Mouse (Mus musculus) gastrocnemius, adult 18-20 months (tissue): ENCODE data around the gene Prss28. TPM values are rescaled to one million over a fixed set of nuclear protein-coding genes. Genes with fewer than 3 reads are reported as not detected.
A peak's percentile ranks its signal among the peaks of the same experiment; 100 is the strongest.

ENCODE experiments used
- DNase-seq: peaks from one replicate; pipeline ENCODE4 v3.0.0; 2021; ENCODE audit warnings: low spot score
- long read RNA-seq, 2 experiments: library from polyadenylated mRNA; stranded (forward); transcript quantifications; one replicate each; pipeline ENCODE4 v2.0.0; 2021
- total RNA-seq, 2 experiments: library from RNA; stranded (reverse); gene quantifications; 2 replicates each; pipeline ENCODE4 v1.2.3; 2021

Prss28 gene
- total RNA-seq = not detected
- long read RNA-seq, experiment 1 = 0 reads
- long read RNA-seq, experiment 2 = 0 reads

DNA sequence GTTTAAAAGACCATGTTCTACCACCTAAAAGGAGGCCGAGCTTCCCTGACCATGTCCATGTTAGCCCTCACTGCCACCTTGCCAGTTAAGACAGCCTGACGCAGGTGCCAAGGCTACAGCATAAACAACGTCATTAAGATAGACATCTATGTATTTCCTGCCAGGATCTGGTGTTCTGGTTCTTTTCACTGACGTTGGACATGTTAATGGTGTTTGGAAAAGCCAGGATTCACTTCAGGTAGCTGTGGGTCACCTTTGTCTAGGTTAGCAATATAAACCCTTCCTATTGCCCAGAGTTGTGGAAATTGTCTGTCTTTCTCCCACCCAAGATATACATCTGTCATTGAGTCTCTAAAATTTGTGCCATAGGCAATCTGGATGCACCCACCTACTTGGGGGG is at the start of gene Prss28:
Gene Prss28 (plus strand): TSS at position 301 of the 400 bp plus-strand sequence.
- no peak for DNase-seq

DNA sequence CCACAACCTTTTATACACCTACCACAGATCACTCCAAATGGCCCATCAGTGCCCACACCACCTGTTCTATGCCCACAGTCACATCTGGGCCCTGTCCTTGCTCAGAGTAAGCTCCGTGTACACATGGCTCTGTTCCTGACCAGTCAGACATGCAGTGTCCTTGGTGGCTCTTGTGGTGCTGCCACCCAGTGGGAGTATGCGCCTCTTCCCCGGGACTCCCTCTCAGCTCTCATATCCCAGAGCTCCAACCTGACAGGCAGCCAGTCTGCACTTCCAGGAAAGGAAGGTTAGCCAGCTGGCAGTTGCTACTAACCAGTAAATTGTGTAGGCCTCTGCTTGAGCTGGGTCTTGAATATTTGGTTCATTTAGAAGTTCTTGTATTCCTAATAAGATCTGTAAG is 44.0 kb upstream of the Prss28 start:
- peak; percentile 71 for DNase-seq

DNA sequence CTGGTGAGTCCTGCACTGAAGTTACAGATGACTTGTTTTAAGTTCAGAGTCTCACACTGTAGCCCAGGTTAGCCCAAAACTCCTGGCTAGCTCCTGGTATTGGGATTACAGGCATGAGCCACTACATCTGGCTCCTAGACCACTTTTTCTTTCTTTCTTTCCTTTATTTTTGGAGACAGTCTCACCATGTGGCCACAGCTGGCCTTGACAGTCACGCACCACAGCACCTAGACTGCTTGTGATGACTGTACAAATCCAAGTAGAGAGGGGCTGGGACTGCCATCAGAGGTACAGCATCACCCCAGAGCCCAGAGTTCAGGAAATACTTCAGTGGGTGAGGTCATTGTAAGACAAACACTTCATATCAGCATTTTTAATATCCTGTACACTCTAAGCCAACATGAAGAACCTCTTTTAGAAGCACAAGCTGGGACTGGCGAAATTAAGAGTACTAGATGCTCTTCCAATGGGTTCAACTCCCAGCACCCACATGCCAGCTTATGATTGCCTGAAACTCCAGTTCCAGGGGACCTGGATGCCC is 37.6 kb upstream of the Prss28 start:
- DNase-seq = no peak

DNA sequence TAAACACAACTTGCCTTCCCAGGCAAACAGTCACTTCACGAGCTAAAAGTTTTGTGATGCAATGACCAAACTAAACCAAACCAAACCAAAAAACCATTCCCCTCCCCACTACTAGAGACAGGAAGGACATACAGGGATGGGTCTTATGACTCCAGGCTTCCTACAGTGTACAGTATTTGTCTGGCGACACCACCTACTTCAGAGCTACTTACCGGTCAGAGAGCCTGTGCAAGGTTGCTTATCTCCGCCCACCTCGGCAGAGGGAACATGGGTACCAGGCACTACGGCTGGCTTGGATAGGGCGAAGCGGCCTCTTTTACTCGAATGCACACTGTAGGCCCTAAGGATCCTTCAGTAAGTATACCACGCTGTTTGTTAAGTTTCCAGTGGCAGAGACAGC is 36.1 kb upstream of the Prss28 start:
- no peak for DNase-seq

DNA sequence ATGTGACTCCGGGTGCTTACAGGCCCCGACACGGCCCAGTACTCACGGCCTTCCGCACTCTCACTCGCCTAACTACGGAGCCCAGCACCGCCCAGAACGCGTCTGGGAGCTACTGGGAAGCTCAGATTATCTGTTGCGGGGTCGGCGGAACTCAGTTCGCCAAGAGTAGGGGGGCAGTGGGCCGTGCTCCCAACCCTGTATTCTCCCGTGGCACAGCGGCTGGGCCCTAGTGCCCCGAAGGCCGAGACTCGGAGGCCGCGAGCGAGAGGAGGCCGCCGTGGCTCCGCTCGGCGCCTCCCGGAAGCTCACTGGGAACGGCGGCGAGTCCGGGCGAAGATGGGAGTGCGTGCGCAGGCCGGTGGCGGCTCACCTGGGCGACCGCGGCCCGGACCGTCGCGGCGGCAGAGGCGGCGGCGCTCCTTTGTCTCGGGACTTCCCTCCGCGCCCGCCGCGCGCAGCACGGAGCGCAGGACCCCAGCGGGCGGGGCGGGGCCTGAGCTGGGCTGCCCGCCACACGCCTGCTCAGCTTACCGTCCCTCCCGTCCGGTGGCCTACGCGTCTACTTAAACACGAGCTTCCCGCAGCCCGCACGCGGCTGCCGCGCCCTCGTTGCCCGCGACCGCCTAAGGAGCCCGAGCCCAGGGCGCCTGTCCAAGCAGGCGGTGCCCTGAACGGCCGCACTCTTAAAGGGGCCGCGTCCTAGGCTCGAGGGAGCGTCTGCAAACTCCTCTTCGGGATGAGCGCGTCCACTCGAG is 35.3 kb upstream of the Prss28 start:
- peak; percentile 90 for DNase-seq

DNA sequence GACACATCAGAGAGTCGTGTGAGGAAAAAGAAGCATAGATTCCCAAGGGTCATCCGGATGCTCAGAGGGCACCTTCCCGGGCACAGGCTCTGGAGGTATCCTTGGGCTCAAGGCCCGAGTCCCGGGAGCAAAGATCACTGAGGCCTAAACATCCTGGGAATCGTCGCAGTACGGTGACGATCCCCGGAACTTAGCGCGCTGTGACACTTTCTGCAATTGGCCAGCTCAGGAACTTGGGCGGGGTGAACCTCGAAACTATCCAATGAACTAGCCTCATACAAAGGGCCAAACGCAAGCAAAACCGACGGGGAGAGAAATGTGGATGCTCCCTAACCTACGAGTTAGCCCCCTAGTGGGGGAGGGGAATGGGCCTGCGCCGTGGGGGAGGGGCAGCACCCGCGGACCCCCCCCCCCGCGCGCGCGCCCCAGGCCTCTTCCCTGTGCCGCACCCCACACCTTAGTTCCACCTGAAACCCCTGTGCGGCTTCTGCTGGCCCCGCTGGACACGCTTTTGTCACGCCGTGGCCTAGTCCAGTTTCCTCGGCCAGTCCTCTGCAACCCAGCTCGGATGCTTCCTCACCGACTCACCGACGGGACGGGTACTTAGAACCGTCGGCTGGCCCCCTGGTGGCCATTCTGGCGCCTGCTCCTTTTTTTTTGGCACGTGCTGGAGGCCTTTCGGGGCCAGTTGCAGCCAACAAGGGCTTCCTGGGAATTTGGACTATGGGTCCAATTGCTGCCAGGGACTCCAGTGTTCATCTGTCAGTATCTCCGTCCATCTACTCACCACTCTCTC is 34.5 kb upstream of the Prss28 start:
- peak; percentile 97 for DNase-seq

DNA sequence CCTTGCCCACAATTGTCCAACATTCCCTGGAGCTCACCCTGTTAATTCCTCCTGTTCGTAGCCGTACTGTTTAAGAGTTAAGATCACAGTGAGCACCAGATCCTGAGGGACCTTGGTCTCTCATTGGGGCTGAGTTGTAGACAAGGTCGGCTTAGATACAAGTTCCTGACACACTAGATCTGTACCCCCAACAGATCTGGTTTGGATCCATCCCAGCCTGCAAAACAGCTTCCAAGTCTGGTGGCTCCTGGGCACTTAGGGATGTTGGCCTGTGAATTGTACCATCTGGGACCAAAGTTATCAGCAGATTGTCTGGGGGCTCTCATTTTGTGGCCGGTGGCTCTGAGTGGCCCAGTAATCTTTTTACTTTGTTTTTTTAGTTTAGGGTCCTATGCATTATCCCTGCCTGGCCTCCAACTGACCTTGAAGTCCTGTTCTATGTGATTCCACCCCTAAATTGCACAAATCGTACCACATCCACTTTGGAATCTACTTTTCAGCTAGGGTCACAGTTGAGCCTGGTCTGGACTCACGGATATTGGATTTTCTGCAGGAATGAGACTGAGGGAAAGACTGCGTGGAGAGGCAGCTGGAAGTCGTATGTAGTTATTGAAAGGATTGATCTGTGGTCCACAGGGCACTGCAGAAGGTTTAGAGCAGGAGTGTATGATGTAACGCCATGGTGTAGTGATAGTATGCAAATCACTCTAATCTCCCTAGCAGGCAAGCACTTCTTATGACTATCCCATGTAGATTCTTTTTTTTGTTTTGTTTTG is 33.7 kb upstream of the Prss28 start, which contains the start of gene Ube2i:
Gene Ube2i (minus strand): TSS at position 52 of the 776 bp plus-strand sequence.
- peak; percentile 10 for DNase-seq

DNA sequence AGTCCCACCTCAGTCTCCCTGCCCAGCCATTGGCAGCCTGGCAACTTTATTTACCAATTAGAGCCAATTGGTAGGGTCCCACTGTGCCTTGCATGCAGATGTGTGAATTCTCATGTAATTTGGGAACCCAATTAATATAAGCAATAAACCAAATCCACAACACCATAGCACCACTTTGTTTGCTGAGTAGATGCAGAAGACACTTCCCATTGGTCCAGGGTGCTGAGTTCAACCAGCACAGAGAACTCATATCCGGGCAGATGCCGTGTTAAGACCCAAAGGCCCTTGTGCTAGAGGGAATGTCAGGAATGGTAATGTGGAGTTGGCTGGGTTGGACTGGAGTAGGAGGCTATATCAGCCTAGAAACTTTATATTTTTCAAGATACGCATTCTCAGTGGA is 32.6 kb upstream of the Prss28 start:
- DNase-seq = no peak

DNA sequence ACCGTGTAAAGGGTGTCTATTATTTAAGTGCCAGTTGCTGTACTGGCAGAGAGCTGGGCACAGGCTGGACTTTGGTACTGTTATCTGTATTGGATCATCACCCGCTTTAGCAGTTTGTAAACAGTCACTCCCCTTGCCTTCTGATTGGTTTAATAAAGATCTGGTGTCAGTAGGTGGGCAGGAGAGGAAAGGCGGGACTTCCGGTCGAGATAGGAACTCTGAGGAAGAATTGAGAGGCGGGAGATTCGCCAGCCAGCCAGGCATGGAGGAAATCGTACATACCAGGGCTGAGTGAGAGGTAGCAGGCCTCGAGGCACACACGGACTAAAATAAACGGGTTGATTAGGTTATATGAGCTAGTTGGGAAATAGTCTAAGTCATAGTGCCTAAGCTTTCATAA is 26.3 kb upstream of the Prss28 start:
- DNase-seq = peak; percentile 29

DNA sequence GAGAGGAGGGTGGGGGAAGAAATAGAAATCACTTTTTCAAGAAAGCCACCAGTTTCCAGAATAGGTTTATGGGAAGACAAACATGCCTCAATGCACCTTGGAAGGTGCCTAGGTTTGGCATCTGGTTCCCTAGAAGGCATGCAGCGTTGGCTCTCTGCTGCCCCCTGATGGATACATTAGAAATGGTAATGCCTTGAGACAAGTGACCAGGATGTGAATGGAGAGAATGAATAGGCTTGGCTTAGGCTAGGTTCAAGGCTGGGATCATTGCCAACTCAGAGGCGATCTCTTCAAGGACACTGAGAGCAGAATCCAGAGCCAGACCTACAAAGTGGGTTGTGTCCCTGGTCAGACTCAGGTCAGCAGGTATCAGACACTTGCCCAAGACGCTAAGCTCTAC is 23.4 kb upstream of the Prss28 start:
- peak; percentile 66 for DNase-seq

DNA sequence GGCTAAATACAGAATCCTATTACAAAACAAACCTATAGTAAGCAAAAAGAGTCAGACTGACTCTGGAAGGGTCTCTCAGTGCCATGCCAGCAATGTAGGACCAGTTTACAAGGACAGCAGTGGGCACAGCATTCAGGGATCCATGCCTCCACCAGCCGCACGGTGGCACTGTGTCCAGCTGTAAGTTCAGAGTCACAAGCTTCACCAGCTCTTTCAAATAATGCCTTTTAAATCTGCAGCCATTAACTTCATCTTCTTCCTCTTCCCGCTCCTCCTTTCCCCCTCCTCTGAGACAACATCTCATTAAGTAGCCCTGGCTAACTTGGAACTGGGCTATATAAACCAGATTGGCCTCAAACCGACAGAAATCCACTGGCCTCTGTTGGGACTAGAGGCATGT is 19.6 kb upstream of the Prss28 start:
- no peak for DNase-seq

DNA sequence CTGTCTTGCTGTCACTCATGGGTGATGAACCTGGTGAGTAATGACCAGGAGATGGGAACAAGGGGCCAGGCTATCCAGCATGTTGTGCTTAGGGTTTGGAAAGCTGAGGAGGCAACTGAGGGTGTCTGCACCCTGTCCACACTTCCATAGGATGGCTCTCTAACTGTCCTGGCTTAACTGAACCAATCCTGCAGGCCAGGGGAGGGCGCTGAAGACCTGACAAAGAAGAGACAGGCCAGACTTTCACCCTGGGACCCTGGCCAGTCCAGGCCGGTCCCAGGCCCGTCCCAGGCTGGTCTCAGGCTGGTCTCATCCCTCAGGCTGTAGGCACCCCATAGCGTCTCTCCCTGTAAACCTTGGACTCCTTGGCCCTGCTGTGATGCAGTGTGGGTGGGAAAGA is 18.0 kb upstream of the Prss28 start:
- no peak for DNase-seq

DNA sequence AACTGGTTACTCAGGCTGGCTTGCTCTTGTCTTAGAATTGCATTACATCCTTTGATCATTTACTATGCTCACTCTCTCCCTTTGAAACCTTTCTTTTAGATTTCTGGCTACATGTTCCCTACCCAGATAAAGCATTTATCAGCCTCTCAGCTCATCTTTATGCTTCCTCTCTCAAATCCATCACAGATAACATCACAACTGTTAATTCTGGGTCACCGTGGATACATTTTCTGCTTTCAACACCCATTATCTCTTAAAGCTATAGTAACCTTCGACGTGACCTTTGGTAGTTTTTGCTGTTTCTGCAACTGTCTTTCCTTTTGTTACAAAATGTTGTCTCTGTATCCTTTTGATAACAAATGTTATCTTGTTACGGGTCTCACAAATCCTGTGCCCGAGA is 15.0 kb upstream of the Prss28 start:
- no peak for DNase-seq

DNA sequence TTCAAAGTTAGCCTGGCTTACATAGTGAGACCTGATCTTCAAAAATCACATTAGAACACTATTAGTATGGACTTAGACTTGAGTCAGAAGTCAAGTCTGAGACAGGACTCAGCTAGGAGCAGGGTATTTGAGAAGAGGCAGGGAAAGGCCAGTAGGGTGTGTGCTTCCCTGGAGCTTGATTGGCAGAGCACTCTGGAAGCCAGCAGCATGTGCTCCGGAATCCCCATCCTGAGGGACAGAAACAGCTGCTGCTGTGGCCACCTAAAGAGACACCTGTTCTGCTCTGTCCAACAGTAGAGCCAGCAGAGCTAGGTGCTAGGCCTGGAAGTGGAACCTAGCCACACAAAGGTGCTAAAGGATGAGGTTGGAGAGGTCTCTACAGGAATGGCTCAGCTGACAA is 14.3 kb upstream of the Prss28 start:
- DNase-seq = peak; percentile 11

DNA sequence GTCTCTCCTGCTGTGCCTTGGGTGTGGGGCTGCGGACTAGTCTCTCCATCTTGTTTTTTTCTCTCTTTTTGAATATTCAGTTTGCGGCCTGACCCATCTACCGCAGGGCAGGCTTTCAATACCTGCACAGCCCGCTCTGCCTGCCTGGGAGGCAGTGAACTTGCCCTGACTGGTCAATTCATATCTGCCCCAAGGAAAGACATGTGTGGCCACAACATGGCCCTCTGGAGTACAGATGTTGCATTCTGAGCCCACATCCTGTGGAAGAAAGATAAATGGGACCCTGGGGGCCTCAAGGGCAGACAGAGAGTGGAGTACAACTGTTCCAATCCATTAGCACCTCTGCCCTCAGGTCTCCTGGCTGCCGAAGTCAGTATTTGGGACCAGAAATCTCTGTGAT is 10.4 kb upstream of the Prss28 start, which contains the start of gene Prss34:
Gene Prss34 (plus strand): TSS at position 301 of the 400 bp plus-strand sequence.
- DNase-seq = no peak

DNA sequence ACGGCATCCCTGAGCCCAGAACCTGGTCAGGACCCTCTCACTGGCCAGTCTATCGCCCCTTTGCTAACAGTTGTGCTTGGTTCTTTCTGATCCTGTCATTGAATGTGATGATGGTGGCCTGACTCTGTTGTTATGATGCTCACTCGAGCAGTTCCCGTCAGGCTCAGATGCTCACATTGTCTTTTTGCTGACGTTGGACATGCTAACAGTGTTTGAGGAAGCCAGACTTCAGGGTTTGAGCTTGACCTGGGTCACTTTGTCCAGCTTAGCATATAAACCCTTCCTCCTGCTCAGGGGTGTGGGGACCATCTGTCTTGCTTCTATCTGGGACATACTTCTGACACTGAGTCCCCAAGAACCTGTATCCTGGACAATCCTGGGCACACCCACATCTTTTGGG is 9.9 kb downstream of the Prss28 start, which contains the start of gene Prss29:
Gene Prss29 (plus strand): TSS at position 301 of the 400 bp plus-strand sequence.
- DNase-seq = no peak

DNA sequence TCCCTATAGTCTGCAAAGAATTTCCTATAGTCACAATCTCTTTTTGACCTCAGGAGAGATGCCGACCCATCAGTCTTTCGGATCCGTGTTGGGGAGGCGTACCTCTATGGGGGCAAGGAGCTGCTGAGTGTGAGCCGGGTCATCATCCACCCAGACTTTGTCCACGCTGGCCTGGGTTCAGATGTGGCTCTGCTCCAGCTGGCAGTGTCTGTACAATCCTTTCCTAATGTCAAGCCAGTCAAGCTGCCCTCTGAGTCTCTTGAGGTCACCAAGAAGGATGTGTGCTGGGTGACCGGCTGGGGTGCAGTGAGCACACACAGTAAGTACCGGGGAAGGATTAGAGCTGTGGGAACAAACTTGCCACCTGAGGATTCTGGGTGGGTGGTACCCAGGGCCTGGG is 12.4 kb downstream of the Prss28 start:
- DNase-seq = no peak

DNA sequence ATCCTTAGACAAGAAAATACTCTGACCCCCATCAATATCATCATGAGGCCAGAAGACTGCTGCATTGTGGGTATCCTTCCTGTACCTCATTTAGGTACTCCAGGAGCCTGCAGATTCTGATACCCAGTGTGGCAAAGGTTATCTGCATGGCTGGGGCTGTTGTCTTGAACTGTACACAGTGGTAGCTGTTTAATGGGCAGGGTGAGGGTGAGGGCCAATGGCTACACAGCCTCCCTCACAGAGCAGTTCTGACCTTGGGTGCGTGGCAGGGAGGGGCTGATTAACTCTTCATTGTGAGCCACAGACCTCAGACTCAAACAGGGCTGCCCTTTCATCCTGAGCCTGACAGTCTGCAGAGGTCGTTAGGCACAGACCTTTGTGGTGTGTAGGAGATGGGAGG is 14.5 kb downstream of the Prss28 start:
- DNase-seq = no peak

DNA sequence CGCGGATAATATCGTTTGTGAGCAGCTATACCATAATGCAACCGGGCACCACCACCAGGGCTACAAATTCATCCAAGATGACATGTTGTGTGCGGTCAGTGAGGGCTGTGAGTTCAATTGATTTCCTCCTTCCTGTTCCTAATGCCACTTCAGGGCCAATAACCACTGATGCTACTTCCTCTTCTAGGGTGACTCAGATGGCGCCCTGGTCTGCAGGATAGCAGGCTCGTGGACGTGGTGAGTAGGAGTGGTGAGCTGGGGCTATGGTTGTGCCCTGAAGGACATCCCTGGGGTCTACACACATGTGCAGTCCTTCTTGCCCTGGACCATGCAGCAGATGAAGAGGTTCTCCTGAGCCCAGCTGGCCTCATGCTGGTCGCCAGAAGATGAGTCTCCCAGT is 23.9 kb downstream of the Prss28 start:
- no peak for DNase-seq

DNA sequence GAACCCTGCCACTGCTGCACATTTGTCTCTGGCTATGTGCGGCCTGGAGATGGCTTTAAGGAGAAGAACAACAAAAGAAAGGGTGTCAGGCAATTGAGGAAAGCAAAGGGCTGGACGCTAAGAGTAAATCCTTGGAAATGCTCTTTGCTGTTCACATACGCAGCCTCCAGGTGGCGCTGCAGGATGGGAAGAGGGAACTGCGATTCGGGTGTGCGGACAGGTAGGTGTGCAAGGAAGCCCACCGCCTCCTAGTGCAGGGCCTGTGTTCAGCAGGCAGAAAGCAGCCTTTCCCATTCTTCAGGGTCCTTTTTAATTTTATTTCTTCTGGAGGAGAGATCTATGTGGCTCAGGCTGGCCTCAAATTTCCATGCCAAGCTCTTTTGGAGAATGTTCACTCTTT is 25.5 kb downstream of the Prss28 start:
- peak; percentile 26 for DNase-seq

DNA sequence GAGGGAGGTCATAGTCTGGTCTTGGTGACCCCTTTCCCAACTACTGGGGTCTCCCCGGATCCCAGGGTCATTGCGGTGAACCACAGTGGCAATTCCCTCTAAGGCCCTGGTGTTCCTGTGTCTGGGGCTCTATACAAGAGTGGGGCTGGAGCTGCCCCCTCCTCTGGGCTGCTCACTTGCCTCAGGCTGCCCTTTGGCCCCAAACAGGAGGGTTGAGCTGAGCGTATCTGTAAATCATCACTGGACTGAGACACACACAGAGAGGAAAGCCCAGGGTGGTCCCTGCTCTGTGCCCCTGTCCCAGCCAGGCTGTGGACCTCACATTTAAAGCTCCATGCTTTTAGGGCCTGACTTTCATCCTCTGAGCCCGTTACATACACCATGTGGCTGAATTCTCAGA is 29.8 kb downstream of the Prss28 start:
- no peak for DNase-seq

DNA sequence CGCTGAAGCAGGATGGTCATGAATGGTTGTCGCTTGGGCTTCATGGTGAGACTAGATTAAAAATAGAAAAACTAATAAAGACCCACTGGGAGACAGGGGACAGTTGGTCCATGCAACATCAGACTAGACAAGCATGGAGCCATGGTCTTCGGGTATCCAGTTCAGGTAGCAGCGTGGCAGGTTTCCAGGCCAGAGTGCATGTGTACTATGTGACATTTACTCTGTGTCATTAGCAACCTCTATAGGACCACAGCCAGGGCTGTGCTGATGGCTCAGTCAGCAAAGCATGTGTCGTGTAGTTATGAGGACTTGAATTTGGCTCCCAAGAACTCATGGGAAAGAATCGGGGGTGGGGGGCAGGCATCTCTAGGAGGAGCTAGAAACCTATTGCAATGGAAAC is 31.6 kb downstream of the Prss28 start:
- no peak for DNase-seq
